Mouse (Mus musculus): ENCODE results near the gene Uchl5.

Gene Uchl5

DNA sequence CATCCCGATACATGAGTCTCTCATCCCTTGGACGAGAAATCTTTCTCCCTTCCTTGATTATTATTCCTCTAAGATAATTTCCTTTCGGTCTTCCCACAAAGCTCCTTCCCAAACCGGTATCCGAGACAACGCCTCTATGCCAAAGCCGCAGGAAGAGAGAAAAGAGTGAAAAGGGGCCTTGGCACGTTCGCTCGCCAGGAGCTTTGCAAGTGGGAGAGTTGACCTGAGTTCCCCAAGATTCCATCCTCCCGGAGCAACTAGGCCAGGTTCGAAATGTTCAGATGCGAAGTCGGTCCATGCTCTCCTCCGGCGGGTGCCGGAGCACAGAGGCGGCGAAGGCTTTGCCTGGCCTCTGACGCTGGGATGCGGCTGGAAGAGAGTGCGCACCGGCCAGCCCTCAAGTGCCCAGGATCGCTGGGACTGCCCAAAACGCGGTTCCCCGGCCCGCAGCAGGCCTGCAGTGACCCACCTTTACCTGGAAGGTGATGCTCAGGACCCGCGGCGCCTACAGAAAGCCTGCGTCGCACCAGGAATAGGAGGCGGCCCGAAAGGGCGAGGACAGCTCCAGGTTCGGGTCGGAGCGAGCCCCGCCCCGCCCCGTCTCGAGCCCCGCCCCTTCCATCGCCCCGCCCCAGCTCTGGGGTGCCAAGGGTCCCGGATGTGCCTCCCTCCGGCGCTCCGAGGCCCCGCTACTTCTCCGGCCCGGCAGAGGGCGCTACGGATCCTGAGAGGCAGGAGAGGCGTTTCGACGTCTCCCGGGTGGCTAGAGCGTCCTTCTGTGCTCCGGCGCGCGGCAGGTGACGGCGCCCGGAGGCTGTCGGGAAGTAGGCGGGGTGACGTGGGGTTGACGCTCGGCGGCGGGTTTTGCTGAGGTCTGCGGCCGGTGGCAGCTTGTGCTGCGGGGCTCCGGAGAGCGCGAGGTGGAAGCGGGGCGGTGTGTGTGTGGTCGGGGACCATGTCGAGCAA lies at the start of gene Uchl5, which contains the start of gene Trove2:
TSS of gene Uchl5 (plus strand) at position 827 of the 966 bp plus-strand sequence.
TSS of gene Trove2 (minus strand) at position 623 of the 966 bp plus-strand sequence.
- DNase-seq = peak; percentile 99

DNA sequence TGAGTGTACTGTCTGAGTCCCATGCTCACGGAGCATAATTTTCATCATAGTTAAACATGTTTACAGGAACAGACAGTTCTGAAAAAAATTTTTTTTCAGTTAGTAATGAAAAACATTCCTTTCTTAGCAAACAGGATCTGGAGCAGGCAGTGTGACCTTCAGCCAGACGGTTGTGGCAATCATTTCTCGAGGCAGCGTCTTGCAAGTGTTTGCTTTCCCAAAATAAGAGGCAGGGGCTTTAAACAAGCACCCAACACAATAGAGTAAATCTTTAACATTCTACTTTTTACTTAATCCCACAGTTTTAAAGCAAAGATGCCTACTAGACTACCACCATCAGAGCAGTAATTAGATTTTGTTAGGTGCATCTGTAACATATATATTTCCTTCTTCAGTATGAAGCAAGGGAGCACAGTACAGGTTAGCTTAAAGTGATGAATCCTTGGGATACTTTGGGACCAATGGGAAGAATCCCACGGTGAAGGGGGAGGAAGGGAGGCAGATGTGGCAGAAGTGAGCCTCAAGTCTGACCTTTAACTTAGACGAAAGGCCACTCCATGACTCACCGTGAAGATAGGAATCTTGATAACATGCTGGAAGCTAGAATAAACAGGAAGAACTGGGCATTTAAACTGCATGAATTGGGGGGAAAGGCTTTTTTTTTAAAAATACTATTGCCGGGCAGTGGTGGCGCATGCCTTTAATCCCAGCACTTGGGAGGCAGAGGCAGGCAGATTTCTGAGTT lies 49.2 kb upstream of the Uchl5 start:
- no peak for DNase-seq

DNA sequence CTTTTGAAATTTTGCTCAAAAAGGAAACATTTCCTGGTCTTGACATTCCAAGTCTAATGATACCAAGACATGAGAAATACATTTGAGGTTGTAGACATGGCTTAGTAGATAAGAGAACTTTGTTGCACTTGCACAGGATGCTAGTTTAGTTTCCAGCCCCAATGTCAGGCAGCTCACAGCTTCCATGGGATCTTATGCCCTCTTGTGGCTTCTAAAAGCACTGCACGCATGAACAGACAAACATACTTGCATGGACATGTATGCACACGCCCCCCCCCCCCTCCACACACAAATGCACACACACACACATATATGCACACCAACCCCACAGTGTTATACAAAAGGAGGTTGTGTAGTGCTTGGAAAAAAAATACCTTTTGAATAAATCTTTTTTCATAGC lies 46.2 kb upstream of the Uchl5 start:
- peak; percentile 41 for DNase-seq

DNA sequence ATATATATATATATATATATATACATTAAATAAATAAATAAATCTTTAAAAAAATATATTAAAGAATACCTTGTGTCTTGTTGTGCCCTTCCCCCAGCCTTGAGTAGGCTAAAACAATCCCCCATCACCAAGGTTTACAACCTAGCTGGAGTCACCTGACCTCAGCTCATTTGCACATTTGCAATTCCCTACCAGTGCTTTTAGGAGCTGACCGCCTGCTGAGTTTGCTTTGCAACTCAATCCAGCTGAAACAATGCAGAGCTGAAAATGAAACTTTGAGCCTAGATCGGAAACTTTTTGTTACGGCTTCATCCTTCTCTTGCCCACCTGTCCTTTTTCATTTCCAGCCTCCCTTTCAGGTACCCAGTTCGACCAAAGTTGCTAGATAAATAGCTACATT lies 45.4 kb upstream of the Uchl5 start:
- DNase-seq = no peak

DNA sequence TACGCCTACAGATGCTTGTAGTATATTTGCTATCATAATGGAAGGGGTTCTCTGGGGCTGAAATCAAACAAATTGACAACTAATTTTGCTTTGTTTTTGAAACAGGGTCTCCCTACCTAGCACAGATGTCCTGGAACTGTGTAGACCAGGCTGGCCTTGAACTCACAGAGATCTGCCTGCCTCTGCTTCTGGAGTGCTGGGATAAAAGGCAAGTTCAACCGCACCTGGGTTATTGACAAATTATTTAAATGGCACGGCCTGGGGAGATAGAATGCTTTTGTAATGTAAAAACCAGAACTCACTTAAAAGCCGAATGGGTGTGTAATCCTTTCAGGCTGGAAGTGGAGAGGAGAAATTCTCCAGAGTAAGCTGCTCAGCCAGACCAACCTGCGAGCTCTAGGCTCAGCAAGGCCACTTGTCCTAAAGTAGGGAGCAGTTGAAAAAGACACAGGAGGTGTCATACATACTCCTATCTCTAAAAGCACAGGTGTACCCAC lies 43.1 kb upstream of the Uchl5 start:
- DNase-seq = no peak

DNA sequence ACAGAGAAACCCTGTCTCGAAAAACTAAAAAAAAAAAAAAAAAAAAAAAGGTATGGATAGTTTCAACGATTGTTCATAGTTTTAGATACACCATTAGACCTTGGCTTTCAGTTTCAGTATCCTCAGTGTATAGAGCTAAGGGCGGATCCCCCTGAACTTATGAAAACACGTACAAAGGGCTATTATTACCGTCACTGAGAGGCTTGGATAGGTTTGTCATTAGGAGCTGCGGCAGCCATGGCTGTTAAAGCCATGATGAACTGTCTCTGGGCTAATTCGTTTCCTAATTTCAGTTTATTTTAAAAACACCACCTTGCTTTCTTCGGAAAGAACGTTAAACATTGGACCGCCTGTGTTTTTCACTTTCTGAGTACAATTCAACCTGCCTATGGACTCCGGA lies 38.3 kb upstream of the Uchl5 start:
- peak; percentile 3 for DNase-seq

DNA sequence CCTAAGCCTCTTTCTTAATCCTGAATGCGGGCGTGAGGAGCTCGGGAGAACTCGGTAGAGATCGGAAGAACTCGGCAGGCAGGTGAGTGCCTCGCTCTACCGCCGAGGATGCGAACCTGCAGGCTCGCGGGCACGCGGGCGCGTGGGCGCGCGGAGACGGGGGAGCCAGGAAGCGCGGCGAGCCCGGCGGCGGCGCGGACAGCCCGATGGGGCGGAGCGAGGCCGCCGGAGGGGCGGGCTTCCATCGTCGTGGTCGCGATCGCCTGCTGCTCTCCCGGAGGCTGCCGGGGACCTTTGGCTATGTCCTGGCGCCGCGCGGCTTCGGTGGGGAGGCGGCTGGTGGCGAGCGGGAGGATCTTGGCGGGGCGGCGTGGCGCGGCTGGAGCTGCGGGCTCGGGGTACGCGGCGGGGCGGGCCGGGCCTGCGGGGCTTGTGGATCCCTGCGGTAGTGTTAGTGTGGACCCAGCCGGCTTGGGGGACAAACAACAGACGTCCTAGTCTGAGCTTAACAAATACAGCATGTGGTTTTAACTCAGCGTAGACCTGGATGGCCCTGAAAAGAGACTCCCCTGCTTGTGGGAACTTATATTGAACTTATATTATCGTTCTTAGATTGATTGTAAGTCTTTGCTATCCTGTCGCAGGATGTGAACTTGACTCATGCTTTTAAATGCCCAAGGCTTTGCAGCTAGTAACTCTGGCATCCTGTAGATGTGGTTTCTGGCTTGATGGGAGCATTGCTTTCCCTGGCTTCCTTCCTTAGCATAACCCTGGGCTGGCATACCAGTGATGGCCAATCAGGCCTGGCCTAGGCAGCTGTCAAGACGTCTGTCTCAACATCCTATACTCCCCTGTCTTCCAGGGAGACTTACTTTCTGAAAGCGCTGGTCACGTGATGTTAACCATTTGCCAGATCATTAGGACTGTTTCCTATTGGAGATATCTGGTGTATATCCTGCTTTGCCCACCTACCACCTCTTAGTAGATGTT lies 37.4 kb upstream of the Uchl5 start:
- DNase-seq = peak; percentile 88

DNA sequence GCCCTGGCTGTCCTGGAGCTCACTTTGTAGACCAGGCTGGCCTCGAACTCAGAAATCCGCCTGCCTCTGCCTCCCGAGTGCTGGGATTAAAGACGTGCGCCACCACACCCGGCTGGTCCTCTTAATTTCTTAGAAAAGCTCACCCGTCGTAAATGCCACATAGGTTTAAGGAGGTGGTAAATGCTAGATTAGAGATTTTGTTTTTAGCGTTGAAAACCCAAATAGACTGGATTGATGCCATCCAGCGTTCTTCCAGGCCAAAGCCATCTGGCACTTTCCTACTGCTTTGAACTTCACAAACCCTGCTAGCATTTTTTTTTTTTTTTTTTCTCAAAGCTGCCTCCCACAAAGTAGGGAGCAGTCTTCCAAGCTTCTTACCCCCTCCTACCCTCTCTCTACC lies 36.5 kb upstream of the Uchl5 start:
- DNase-seq = no peak

DNA sequence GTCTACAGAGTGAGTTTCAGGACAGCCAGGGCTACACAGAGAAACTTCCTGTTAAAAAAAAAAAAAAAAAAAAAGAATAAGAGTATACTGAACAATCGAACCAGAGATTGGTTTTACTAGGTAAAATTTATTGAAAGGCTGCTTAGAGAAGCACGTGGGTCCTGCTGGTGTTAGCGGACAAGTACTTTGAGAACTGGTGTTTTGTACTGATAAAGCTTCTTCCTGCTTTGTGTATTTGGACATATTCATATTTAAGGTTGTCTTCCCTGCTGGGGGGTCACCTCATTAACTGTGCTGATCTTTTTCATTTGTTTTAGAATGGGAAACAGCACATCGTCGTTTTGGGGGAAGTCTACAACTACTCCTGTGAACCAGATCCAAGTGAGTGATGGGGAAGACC lies 35.7 kb upstream of the Uchl5 start:
- no peak for DNase-seq

DNA sequence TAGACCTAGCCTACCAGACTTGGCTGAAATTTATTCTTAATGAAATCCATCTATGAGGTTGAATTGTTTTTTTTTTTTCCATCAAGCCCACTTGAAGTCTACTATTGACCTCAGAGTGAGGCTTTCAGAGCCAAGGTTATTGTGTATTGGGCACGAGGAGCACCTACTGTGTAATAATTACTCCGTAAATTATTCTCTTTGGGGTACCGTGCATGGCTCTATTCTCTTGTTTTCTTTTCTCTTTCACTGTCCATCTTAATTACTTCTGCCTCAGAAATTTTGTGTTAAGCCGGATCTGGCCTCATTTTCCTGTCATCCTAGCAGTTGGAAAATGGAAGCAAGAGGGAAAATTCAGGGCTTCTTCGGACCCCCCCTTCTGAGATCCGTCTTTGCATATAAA lies 34.9 kb upstream of the Uchl5 start:
- no peak for DNase-seq

DNA sequence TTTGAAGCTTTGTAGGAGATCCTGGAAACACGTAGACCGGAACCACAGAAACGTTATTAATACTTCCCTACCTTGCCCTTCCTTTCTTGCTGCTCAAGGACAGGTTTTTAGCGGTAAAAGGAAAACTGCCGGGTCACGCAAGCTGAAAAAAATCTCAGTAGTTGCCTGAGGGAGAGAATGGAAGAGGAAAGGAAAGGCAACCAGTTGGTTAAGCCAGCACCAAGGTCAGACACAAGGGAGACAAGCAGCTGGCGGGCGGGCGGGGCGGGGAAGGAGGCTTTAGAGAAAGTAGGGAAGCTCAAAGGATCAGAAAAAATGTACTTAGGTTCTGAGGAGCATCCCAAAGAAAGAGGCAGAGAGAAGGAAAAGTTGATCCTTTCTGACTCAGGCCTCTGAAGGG lies 31.2 kb upstream of the Uchl5 start:
- DNase-seq = no peak

DNA sequence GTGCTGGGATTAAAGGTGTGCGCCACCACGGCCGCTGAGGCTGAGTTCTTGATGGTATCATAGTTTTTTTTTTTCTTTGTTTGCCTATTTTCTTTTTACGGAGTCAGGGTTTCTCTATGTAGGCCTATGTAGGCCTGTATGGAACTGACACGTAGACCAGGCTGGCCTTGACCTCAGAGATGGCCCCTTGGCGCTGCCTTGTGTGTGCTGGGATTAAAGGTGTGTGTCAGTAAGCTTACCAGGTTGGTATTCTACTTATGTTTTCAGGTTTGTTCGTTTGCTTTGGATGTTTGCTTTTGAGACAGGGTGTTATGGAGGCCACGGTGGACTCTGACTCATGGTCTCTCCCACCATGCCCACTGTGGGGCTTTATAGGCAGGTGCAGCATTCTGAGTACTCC lies 14.9 kb upstream of the Uchl5 start:
- no peak for DNase-seq

DNA sequence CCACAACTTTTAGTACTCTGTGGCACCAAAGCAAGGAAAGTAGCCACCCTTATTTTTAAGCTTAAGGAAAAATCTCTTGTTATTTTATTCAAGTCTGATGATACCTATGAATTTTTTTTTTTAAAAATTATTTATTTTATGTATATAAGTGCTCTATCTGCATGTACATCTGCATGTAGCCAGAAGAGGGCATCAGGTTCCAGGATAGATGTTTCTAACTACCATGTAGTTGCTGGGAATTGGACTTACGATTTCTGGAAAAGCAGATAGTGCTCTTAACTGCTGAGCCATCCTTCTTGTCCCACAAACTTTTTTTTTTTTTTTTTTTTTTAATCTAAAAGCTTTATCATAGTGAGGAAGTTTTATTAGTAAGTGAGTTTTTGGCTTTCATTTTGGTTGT lies 12.6 kb upstream of the Uchl5 start:
- DNase-seq = peak; percentile 6

DNA sequence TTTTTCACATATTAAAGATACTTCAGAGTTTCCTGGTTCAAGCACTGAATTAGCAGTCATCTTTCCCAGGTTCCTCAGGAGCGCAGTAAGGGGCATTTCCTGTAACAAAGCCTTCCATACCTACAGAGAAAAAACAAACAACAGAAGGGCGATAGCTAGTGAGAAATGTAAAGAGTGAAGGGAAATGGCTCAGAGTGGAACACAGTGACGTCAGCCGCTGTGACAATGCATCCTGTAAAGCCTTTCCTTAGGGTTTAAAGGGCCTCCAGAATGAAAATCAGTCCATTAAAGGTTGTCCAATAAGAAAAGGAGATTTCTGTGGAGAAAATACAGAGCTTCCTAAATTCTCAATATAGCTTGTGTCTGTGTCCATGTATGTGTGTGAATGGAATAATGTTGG lies 11.3 kb upstream of the Uchl5 start:
- no peak for DNase-seq

DNA sequence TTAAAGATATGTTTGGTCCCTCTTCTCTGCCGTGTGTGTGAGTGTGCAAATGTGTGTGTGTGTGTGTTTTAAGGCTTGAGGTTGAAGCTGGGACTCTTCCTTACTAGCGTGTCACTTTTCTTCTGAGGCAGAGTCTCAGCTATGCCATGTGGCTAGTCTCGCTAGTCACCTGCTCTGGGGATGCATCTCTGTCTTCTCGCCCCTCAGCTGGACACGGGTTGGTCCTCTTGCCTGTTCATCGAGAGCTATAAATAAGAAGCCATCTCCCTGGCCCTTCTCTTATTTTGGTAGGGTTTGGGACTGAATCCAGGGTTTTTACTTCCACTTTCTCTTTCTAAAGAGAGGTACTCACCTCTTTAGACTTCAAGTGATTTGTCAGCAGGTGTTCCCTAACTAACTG lies 10.8 kb upstream of the Uchl5 start:
- DNase-seq = no peak

DNA sequence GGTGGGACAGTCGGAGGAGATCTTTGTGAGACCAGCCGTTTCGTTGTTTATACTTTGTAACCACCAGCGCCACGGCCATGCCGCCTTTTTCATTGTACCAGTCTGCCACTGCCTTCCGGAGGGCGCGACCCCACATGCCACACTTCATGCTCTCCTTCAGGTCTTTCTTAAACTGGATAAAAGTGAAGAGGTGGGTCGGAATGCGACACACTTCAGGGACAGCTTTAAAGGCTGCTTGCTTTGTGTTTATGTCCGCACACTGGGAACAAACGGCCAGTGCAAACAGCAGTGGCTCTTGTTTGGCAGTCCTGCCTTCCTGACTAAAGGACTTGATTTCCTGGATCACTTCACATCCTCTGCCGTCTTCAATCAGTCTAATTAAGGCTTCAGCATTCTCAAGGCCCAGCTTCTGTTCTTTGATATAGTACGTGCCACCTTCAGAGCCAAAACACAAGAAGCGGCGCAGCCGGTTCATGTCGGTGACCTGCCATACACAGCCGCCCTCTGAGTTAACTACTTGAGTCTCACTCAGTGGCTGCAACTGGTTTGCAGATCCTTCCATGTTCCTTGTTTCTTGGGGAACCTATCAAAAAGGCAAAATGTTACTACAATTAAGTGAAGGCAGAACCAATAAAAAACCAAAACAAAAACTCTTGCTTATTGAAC lies 6.5 kb upstream of the Uchl5 start:
- peak; percentile 49 for DNase-seq

DNA sequence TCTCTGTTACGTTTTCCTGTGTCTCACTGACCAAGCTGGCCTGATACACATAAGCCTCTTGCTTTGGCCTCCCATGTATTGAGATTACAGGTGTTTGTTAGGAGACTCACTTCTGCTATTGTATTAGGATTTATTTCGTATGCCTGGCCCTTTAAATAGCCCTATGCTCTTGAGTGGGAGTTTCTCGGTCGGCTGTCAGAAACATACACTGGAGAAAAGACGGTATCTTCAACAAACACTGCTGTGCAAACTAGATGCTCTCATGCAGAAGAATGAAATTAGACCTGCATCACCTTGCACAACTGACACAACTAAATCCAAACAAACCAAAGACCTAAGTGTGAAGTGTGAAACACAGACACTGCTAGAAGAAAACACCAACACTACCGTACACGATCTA lies 4.0 kb upstream of the Uchl5 start:
- DNase-seq = no peak

DNA sequence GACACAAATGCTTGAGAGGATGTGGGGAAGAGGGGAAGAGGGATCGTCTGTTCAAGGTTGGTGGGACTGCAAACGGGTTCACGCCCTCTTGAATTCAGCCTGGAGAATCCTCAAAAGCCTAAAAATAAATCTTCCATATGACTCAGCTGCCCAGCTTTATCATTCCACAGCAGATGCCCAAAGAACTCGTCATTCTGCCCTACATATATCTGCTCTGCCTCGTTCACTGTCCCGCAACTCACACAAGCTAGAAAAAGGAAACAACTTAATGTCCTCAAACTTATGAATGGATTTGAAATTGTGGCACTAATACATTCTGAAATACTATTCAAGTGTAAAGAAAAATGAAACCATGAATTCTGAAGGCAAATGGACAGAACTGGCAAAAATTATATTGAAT lies 3.2 kb upstream of the Uchl5 start:
- DNase-seq = no peak

DNA sequence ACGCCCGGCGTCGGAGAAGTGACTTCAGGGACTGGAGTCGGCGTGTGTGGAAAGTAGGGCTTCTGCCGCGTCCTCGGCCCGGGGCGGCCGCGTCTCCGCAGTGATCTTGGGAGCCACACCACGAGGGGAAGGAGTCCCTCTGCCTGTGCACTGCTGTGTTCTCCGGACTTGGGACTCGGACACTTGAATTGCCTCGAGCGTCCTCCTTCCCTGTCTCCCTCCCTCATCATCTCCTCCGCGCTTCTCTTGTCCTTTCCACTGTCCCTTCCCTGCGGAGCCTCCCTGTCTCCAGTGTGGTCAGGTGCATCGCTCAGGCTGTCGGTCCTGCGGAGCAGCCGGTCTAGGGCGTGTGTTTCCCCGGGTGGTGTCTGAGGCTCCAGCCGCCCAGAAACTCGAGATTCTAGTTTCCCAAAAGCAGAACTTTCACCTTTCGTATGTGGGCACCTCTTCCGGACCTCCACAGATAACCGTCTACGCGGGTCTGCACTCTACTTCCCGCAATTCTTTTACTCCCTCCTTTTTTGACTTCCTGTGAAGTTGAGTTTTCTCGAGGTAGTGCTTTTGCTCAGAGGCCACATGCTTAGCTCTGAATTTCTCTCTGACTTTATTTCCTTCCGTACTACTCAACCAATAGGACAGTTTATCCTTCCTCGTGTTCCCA lies 616 bp downstream of the Uchl5 start:
- no peak for DNase-seq

DNA sequence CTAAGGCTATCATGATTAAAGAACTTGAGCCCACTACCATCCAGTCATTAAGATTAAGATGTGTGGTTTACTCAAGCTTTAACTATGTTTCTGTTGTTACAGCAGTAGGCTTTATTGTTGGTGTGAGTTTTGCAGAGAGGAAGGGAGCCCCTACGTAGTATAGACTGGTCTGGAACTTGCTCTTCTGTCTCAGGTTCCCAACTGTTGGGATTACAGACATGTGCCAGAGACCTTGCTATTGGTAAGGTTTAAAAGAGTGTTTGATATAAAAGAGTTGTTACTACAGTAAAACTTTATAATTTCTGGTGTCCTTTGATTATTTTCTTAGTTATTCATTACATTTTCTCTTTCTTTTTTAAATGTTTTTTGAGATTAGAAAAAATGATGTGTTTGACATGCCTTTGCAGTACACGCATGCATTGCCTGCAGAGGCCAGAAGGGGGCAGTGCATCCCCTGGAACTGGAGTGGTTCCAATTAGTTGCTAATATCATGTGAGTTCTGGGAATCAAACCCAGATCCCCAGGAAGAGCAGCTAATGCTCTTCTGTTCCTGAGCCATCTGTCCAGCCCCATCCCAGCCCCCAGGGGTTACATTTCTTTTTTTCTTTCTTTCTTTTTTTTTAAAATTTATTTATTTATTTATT lies 11.6 kb downstream of the Uchl5 start:
- peak; percentile 40 for DNase-seq

DNA sequence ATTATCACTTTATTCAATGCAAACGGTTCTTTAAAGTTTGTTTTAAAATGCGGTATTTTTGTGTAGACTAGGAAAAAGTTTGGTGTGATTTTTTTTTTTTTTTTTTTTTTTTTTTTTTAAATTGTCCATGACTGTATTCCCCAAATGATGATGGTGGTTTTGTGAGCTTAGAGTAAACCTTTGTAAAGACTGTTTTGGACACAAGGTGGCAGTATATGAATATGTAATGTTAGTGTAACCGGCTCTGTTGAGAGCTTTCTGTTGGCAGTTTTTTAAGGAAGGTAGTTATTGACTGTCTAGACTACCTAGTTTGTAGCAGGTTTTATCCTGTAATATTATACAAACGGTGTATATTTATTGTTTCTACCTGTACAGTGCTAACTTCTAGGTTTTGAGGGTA lies 26.5 kb downstream of the Uchl5 start:
- DNase-seq = peak; percentile 71

Measured in lung, postnatal 10 days (tissue).